Mouse (Mus musculus): ENCODE measurements at regions not wholly inside any gene's neighbourhood (a gene's known extent, or its start where the extent isn't known, plus 50 kb on each side); places are given as distances from the start of the nearest gene placed in this dataset.

GRCm38 (mm10) chr15:94089856-94090255, 375.4 kb downstream of the Adamts20 start:
- TF ChIP-seq CTCF (IDR thresholded peaks at IDR 0.05; ENCODE audit: low read depth) (no peak), EP300 (IDR thresholded peaks at IDR 0.05; ENCODE audit: low read depth) (no peak)

Data from liver, embryonic 14.5 days (tissue).